Mouse (Mus musculus) heart, embryonic 14.5 days (tissue): ENCODE measurements around the gene Baiap2l2. TPM values are rescaled to one million over a fixed set of nuclear protein-coding genes. Genes with fewer than 3 reads are reported as not detected.

Experiments
- ATAC-seq: fragments of 200-750 bp; cut with Nextera tagmentation; 2 replicates; pipeline ENCODE4 v1.8.0; 2017; ENCODE audit warnings: low read depth, moderate TSS enrichment; ENCODE audit not compliant: insufficient number of reproducible peaks, insufficient read depth, low FRiP score
- H3K27ac ChIP-seq, 2 experiments: fragments of 200-500 bp in 1 of 2; fragments of 300-500 bp in 1 of 2; sonication (generic) in 1 of 2; replicated peaks in 1 of 2; 2 replicates each; pipeline ENCODE4 v1.5.1; 2012 to 2014; ENCODE audit warnings: low read depth in 2 of 2, low read length in 2 of 2, control low read depth in 1 of 2, mild to moderate bottlenecking in 1 of 2, mixed read lengths in 1 of 2; ENCODE audit not compliant: control insufficient read depth in 1 of 2, insufficient read depth in 1 of 2
- H3K27me3 ChIP-seq: fragments of 300-500 bp; sonication (generic); 2 replicates; pipeline ENCODE4 v1.6.1; 2014; ENCODE audit warnings: mild to moderate bottlenecking, low read length, control low read depth; ENCODE audit not compliant: control insufficient read depth, insufficient read depth
- H3K36me3 ChIP-seq: fragments of 300-500 bp; sonication (generic); 2 replicates; pipeline ENCODE4 v1.6.1; 2014; ENCODE audit warnings: mild to moderate bottlenecking, control low read depth, low read length, mixed read lengths; ENCODE audit not compliant: control insufficient read depth, insufficient read depth
- H3K4me1 ChIP-seq, 2 experiments: fragments of 200-500 bp in 1 of 2; fragments of 300-500 bp in 1 of 2; sonication (generic) in 1 of 2; 2 replicates each; pipeline ENCODE4 v1.6.1; 2012 to 2014; ENCODE audit warnings: low read length in 2 of 2, control low read depth in 1 of 2, mixed read lengths in 1 of 2; ENCODE audit not compliant: control insufficient read depth in 2 of 2, insufficient read depth in 2 of 2
- H3K4me2 ChIP-seq: fragments of 300-500 bp; sonication (generic); 2 replicates; pipeline ENCODE4 v1.6.1; 2014; ENCODE audit warnings: mild to moderate bottlenecking, low read length
- H3K4me3 ChIP-seq, 2 experiments: fragments of 200-500 bp in 1 of 2; fragments of 300-500 bp in 1 of 2; sonication (generic) in 1 of 2; 2 replicates each; pipeline ENCODE4 v1.5.1; 2012 to 2014; ENCODE audit warnings: low read length in 2 of 2, mild to moderate bottlenecking in 2 of 2, control low read depth in 1 of 2, low read depth in 1 of 2, moderate library complexity in 1 of 2; ENCODE audit not compliant: control insufficient read depth in 1 of 2, insufficient read depth in 1 of 2
- H3K9ac ChIP-seq: fragments of 300-500 bp; sonication (generic); 2 replicates; pipeline ENCODE4 v1.6.1; 2014; ENCODE audit warnings: mild to moderate bottlenecking, low read length
- H3K9me3 ChIP-seq: fragments of 300-500 bp; sonication (generic); 2 replicates; pipeline ENCODE4 v1.6.1; 2016; ENCODE audit warnings: low read length, control low read depth; ENCODE audit not compliant: control insufficient read depth
- WGBS: fragments of 180-500 bp; shearing (Covaris S2); extraction: QIAGEN DNeasy Blood & Tissue Kit; methylation state at CpG from one replicate; pipeline ENCODE4 v1.1.7; 2014; 5-methylcytosine and 5-hydroxymethylcytosine counted together
- polyA plus RNA-seq: library from polyadenylated mRNA; unstranded; fragments of >200 nt; fragmentation: Nextera tagmentation; extraction: Ambion mirVana; gene quantifications from 2 replicates; pipeline ENCODE4 v1.2.1, GENCODE M21; 2014

Baiap2l2 gene
- polyA plus RNA-seq, 1 experiment from 2014 or later: 13.9 TPM

DNA sequence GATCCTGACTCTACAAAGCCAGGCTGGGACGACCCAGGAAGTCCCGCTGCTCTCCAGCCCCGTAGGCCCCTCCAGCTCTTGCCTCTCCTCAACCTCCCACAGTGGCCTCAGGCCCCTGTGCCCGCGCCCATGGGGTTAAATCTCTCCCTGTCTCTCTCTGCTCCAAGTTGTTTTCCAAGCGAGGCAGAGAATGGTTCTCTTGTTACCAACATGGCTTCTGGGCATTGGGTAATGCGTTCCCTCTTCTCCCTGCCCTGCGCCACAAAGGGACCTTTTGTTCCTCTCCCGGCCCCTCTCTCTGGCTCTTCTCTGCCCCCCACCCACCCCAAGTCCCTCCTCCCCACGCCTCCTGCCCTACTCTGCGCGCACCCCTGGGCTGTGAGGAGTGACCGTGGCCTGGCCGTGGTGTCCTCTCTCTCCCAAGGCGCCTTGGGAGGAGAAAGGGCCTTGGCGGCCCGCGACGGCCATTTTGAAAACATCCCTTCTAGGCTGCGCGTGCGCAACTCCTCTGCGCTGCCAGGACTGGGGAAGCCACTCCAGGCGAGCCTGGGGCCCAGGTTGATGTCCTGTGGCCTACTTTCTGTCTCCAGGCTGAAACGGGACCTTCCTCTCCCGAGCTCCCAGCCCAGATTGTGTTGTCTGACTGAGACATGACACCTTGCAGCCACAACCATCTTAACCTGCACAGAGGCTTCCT lies 72.4 kb downstream of the Baiap2l2 start:
- Histone ChIP-seq H3K4me3 (no peak overlapping the region), H3K9ac (no peak overlapping the region), H3K27me3 (no peaks in the 10 kb centered on the region), H3K27ac (no peak overlapping the region), H3K4me2 (no peak overlapping the region), H3K9me3 (no peaks in the 10 kb centered on the region), H3K36me3 (no peaks in the 10 kb centered on the region), H3K4me1 (peaks cover 7 to 19% of the 10 kb centered on the region in 2 experiments; a peak in 3 of 4 replicates)
- ATAC-seq: no peak
- WGBS: 90% methylated on average over 26 of the region's 26 CpGs

DNA sequence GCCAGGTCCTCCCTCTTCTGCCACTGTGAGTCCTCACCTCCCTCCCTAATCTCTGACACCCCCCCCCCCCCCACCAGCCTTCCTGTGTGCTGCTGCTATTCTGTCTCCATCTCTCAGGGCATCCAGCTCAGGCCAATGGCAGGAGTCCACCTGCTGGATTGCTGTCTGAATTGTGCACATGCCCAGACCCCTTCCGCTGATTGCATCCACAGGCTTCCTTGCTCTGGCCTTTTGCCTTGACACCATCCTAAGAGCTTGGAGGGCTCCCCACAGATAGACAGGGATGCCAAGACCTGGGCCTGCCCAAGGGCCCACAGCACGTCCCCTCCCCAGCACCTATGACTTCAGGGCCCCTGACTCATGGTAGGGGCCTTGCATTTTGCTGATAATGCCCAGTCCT lies 75.0 kb downstream of the Baiap2l2 start:
- peaks cover 7 to 19% of the 10 kb centered on the region in 2 experiments; a peak in 3 of 4 replicates for H3K4me1 ChIP-seq
- 63% methylated on average over 2 of the region's 2 CpGs for WGBS

DNA sequence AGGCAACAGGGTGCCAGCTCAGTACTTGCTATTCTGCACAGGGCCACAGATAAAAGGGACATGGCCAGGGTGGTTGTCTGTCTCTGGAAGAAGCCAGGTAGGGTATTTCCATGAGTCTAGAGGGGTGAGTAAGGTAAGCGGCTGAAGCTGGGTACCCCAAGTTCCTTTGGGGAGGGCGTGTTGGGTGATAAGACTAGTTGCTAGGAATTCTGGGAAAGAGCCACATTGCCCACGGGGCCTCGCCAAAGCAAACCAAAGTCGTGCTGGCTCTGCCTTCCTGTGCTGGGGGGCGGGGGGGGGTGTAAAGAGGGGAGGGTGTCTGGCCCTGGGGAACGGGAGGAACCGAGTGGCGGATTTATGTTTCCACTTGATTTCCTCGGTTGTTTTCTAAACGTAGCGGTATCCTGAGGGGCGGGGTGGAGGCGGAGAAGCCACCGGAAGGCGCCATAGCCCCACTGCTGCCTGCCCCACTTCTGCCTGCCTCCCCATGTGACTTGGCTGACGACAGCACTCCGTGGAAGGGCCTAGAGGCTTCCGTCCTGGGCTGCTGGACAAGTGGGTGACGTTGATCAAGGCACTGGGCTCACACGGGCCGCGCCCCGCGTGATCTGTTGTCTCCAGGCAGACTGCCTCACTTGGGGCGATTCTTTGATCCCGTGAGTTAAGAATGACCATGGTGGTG lies 76.4 kb downstream of the Baiap2l2 start:
- peaks cover 6 to 17% of the 10 kb centered on the region in 2 experiments; a peak in 3 of 4 replicates for H3K4me1 ChIP-seq
- H3K27me3 ChIP-seq: peaks cover 1% of the 10 kb centered on the region; the same call in 1 of the 2 replicates
- ATAC-seq: no peak
- H3K27ac ChIP-seq: no peak overlapping the region
- H3K9ac ChIP-seq: no peak overlapping the region
- no peak overlapping the region for H3K4me2 ChIP-seq
- no peaks in the 10 kb centered on the region for H3K36me3 ChIP-seq
- WGBS: 71% methylated on average over 27 of the region's 27 CpGs
- H3K9me3 ChIP-seq: no peaks in the 10 kb centered on the region
- no peak overlapping the region for H3K4me3 ChIP-seq

More for the DNA sequence above, 75.0 kb downstream of the Baiap2l2 start:
- Histone ChIP-seq H3K4me2 (no peak overlapping the region), H3K36me3 (no peaks in the 10 kb centered on the region), H3K4me3 (no peak overlapping the region), H3K9ac (no peak overlapping the region), H3K27me3 (no peaks in the 10 kb centered on the region), H3K9me3 (no peaks in the 10 kb centered on the region), H3K27ac (0 out of 4 replicates have a peak overlapping the region, but pooled peaks have one; percentile 9 to 10)
- ATAC-seq: no peak

DNA sequence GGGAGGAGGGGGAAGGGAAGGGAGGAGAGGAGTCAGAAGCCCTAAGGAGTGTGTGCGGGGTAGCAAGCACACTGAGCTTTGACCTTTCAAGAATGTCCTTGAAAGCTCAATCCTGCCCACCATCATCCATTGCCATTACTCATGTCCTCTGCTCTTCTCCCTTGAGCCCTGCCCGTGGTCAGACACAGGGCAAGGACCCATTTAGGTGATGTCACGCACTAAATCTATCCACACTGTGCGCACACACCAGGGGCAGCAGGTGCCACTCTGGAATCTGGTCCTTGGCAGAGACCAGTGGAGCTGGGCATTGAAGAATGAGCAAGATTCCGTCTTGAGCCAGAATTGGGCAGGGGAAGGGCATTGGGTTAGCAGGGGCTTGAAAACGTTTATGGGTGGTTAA lies 77.1 kb downstream of the Baiap2l2 start:
- Histone ChIP-seq H3K4me1 (peaks cover 4 to 10% of the 10 kb centered on the region in 2 experiments; a peak in 3 of 4 replicates), H3K9me3 (no peaks in the 10 kb centered on the region), H3K4me3 (no peak overlapping the region), H3K9ac (no peak overlapping the region), H3K36me3 (no peaks in the 10 kb centered on the region), H3K27me3 (peaks cover 5% of the 10 kb centered on the region), H3K4me2 (no peak overlapping the region), H3K27ac (no peak overlapping the region)
- WGBS: 72% methylated on average over 6 of the region's 6 CpGs
- no peak for ATAC-seq

Other genes with a start within 250 kb of the Baiap2l2 start
- not detected in 2 replicates for gene Galr3, start 243.7 kb downstream of the Baiap2l2 start, polyA plus RNA-seq
- 20.2 and 23.0 TPM in 2 replicates for gene Ankrd54, start 222.6 kb downstream of the Baiap2l2 start, polyA plus RNA-seq
- 144 and 153 TPM in 2 replicates for gene Eif3l, start 210.4 kb downstream of the Baiap2l2 start, polyA plus RNA-seq
- gene Micall1, start 176.6 kb downstream of the Baiap2l2 start, polyA plus RNA-seq: 18.9 and 20.2 TPM in 2 replicates
- 271 and 299 TPM in 2 replicates for gene Polr2f, start 144.5 kb downstream of the Baiap2l2 start, polyA plus RNA-seq
- 5.6 and 8.4 TPM in 2 replicates for gene 1700088E04Rik, start 144.3 kb downstream of the Baiap2l2 start, polyA plus RNA-seq
- 0.63 and 0.80 TPM in 2 replicates for gene Sox10, start 120.3 kb downstream of the Baiap2l2 start, polyA plus RNA-seq
- gene Pick1, start 56.4 kb downstream of the Baiap2l2 start, polyA plus RNA-seq: 19.2 and 24.5 TPM in 2 replicates
- 0.63 and 0.84 TPM in 2 replicates for gene Gm49486, start 56.1 kb downstream of the Baiap2l2 start, polyA plus RNA-seq
- gene Slc16a8, start 30.8 kb downstream of the Baiap2l2 start, polyA plus RNA-seq: 0.28 and 0.75 TPM in 2 replicates
- gene Pla2g6, start 42.9 kb upstream of the Baiap2l2 start, polyA plus RNA-seq: 10.9 and 11.7 TPM in 2 replicates
- gene Maff, start 61.1 kb upstream of the Baiap2l2 start, polyA plus RNA-seq: 2.2 and 3.5 TPM in 2 replicates
- 56.1 and 60.6 TPM in 2 replicates for gene Tmem184b, start 118.0 kb upstream of the Baiap2l2 start, polyA plus RNA-seq
- 83.0 and 95.1 TPM in 2 replicates for gene Csnk1e, start 170.0 kb upstream of the Baiap2l2 start, polyA plus RNA-seq
- gene Kcnj4, start 219.7 kb upstream of the Baiap2l2 start, polyA plus RNA-seq: 0.20 TPM in 1 of 2 replicates, not detected in the other
- 42.2 and 54.1 TPM in 2 replicates for gene Kdelr3, start 230.9 kb upstream of the Baiap2l2 start, polyA plus RNA-seq